Mouse (Mus musculus): ENCODE measurements around the gene Jmjd1c.

- TF ChIP-seq CTCF (IDR thresholded peaks at IDR 0.05; ENCODE audit: borderline replicate concordance, control insufficient read depth, extremely low read depth, insufficient read depth, low read length, poor library complexity) (no peak), POLR2A (IDR thresholded peaks at IDR 0.05; ENCODE audit: control insufficient read depth, extremely low read depth, insufficient read depth, low read length, poor library complexity) (no peak)
These were observed 46.9 kb upstream of the Jmjd1c start for GRCm38 (mm10) chr10:67048871-67049615.

All from thymus, adult 2 months (tissue).